Mouse (Mus musculus) cerebellum, adult 11 months (tissue): ENCODE results near the gene Spata7.
A peak's percentile ranks its signal among the peaks of the same experiment; 100 is the strongest.

ENCODE experiments used
- DNase-seq: peaks from one replicate; pipeline ENCODE4 v3.0.0; 2022

The Spata7 gene

GRCm38 (mm10) chr12:98673879-98674278, 45.9 kb downstream of the Spata7 start:
- DNase-seq = no peak

GRCm38 (mm10) chr12:98674627-98675143, 46.7 kb downstream of the Spata7 start:
- DNase-seq = peak; percentile 72

- DNase-seq = no peak
These were observed 48.9 kb downstream of the Spata7 start for GRCm38 (mm10) chr12:98676861-98677260.

- DNase-seq = no peak
These were observed 49.4 kb downstream of the Spata7 start for GRCm38 (mm10) chr12:98677336-98677735.

GRCm38 (mm10) chr12:98679906-98680305, 51.9 kb downstream of the Spata7 start:
- no peak for DNase-seq

- DNase-seq = no peak
These were observed 54.2 kb downstream of the Spata7 start for GRCm38 (mm10) chr12:98682196-98682595.

GRCm38 (mm10) chr12:98683171-98683570, 55.2 kb downstream of the Spata7 start:
- no peak for DNase-seq

- no peak for DNase-seq
These were observed 55.6 kb downstream of the Spata7 start for GRCm38 (mm10) chr12:98683574-98683973.

- DNase-seq = no peak
These were observed 62.3 kb downstream of the Spata7 start for GRCm38 (mm10) chr12:98690230-98690629.

- no peak for DNase-seq
These were observed 69.2 kb downstream of the Spata7 start for GRCm38 (mm10) chr12:98697202-98697601.

- peak; percentile 46 for DNase-seq
These were observed 73.6 kb downstream of the Spata7 start for GRCm38 (mm10) chr12:98701564-98701963.

GRCm38 (mm10) chr12:98703554-98703953, 75.6 kb downstream of the Spata7 start:
- no peak for DNase-seq

GRCm38 (mm10) chr12:98703961-98704360, 76.0 kb downstream of the Spata7 start:
- no peak for DNase-seq

- DNase-seq = no peak
These were observed 84.9 kb downstream of the Spata7 start for GRCm38 (mm10) chr12:98712819-98713218.

- no peak for DNase-seq
These were observed 85.7 kb downstream of the Spata7 start for GRCm38 (mm10) chr12:98713621-98714103.

GRCm38 (mm10) chr12:98714757-98715156, 86.8 kb downstream of the Spata7 start:
- no peak for DNase-seq

- DNase-seq = no peak
These were observed 88.2 kb downstream of the Spata7 start for GRCm38 (mm10) chr12:98716142-98716541.
